Mouse (Mus musculus): Measurements from ENCODE around the gene Cd9.

Gene Cd9

DNA sequence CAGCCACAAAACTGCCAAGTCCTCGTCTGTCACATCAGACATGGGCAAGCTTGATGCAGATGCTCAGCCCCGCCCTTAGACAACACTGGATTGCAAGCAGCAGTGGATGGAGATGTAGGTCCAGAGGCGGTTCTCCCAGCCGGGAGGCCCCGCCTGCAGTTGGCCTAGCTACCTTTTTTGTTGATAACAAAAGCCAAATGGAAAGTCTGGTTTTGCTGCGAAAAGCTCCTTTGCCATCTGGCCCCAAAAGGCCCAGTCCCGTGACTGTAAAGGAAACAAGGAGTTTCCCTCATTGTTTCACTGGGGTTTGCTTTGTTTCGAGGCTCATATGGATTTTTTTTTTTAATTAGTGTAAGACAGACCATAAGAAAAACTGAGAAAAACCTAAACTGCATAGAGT lies 18.5 kb downstream of the Cd9 start:
- no peak for DNase-seq (ENCODE audit: low read depth)

DNA sequence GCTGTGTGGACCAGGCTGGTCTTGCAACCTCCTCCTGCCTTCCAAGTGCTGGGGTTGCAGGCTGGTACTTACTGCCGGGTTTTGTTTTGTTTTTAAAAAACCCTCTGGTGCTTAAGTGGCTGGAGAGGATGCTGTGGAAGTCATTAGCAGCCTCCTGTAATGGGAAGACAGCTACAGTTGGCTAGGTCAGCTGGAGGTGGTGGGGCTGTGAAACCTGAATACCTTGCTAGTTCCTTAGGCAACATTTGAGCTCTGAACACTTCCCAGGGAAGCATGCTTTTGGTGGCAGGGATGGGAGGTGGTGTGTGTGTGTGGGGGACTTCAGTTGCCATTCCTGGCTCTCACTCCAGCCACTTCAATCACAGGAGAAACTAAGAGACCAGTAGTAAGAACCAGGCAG lies 19.4 kb downstream of the Cd9 start:
- no peak for DNase-seq (ENCODE audit: low read depth)

DNA sequence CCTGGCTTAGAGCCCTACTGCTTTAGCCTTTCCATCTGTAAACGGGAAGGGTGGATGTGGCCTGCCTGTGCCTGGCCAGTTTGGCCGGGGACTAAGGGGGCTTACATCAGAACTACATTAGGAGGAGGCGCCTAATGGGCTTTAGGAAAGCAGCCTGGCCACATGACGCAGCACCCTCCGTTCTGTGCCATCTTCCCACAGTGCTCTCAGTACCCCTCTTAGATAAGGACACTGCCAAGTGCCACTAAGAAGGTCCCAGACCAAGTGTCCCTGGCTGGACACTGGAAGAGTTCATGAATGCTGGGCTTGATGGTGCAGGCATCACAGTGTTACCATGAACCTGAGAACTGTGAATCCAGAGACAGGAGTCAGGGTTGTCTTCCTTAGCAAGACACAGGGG lies 20.7 kb downstream of the Cd9 start:
- DNase-seq (ENCODE audit: low read depth): no peak

DNA sequence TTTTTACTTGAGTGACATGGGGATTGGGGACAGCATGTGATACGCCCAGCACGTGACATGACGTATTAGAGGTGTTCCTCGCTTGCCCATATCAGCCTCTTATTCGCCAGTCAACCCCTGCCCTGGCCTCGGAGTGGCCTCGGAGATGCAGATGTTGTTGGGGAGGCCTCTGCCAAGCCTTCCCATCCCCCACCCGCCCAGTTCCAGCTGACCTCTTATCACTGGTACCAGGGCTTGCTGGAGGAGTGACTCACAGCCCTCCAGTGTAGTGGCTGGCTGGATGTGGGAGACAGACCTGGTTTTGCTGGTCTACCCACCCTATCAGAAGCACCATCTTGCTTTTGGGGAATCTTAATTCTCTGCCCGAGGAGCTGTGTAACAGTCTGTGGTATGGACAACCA lies 21.3 kb downstream of the Cd9 start:
- DNase-seq (ENCODE audit: low read depth): peak; percentile 62

DNA sequence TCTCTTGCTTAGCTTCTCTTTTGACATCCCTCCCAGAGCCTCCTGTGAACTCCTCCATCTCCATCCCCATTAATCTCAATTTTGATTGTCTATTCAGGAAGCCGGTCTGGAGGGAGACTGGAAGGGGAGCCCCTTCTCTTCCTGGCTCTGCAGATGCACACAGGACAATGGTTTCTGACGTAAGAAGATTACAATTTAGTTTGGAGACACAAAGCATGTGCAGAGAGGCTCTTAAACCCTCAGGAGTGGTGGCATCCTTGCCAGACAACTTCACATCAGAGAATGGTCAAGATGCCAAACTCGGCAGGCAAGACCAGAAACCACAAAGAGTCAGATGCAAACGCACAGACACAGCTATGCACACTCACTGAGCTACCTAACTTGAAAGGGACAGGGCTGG lies 22.7 kb downstream of the Cd9 start:
- DNase-seq (ENCODE audit: low read depth): no peak

DNA sequence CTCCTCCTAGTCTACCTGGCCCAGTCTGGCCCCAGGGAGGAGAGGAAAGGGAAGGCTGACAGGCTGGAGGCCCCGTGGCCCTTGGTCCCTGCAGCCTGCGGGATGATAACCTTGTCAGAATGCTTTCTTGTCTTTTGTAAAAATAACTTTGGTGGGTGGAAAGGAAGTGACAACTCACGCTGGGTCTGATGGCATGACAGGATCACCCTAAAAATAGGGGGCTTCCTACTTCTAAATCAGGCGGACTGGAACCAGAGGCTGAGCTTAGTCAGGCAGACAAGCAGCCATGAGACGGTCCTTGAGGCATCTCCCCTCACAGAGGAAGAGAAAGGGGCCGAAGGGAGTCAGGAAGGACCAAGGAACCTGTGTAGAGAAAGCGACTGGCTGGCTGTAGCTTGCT lies 23.3 kb downstream of the Cd9 start:
- no peak for DNase-seq (ENCODE audit: low read depth)

DNA sequence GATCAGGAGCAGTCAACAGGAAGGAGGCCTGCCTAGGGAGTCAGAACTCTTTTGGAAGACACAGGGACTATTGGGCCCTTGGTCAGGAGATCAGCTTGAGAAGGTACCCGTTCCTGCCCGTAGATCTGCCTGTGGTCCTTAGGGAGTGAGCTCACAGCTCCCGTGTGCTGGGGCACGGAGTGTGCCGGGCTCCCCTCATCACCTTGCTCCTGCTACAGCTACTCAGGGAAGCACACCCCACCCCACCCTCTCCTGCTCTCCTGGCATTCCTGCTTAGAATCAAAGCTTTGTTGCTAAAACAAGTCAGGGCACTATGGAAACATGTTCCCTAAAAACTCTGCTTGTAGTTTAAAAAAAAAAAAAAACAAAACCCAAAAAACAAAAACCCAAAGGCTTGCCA lies 24.0 kb downstream of the Cd9 start:
- no peak for DNase-seq (ENCODE audit: low read depth)

DNA sequence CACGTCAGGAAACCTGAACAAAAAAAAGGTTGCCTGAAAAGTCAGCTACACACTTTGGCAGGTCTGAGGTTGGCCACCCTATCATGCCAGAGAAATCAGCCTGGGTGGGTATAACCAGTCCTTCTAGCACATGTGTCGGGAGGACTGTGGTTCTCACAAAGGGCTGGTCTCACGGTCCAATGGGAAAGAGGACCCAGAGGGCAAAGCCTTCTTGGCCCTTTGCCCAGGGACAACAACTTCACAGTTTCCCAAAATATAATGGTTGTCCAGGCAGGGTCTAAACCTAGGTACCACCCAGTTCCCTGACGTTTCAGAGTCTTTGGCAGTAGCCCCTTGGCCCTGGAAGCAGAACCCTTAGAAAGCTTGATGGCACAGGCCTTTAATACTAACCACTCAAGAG lies 25.4 kb downstream of the Cd9 start:
- DNase-seq (ENCODE audit: low read depth): no peak

DNA sequence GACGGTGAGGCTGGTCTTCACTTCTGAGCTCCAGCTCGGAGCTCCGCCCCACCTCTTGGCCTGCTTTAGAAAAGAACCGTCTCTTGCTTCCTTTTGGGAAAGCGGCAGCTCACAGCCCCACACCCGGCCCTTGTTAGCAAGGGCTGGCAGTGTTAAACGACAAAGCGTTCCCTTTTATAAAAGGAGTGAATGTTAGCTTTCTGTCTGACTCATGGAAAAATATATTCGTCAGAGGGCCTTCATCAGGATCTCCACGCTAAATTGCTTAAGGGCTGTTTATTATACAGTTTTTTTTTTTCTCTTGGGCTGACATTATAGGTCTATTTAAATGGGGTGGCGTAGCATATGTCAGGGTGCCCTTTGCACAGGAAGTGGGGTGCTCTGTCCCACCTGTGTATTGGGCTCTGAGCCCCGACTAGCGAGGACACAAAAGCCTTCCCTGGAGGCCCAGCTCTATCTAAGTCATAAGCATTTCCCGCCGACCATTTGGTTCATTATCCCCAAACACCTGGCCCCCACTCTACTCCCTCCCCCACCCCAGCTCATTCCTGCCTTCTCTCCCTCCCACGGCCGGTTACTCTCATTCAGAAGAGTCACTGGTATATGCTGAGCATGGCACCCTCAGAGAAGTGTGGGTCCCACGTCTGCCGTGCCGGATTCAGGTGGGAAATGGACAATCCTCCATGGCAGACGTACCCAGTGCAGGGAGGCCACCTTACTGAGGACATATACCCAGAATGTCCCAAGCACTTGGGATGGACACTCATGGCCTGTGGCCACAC lies 26.2 kb downstream of the Cd9 start:
- peak; percentile 89 for DNase-seq (ENCODE audit: low read depth)

DNA sequence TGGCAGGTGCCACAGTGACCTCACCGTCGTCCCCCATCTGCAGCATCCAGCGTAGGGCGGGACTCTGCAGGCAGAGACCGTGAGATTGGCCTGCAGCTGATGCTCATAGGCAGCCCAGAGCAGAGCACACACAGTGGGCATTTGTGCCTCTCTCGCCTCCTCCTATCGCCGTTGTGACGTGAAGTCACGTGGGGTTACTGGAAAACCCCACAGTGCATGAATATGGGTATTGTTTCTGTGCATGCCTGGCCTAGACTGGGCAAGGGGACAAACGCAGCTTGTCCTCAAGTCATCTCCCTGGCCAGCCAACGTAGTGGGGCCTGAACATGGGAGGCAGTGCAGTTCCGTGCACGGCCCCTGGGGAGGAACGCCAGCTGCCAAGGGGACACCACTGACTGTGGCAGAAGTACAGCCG lies 27.3 kb downstream of the Cd9 start:
- DNase-seq (ENCODE audit: low read depth): no peak

DNA sequence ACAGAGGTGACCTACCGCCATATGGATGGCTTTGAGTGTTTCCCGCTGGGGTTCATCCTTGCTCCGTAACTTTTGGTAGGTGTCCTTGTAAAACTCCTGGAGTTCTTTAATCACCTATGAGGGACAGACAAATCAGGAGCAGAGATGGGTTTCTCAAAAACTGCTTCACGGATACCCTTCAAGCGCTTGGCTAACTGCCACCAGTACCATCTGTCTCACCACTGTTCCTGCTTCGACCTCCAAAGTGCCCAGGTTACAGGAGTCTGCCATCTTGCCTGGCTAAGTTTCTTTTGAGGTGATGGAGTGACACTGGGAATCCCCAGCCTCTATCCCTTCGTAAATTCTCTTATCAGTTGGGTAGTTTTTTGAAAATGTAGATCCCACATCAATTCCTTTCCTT lies 32.3 kb downstream of the Cd9 start:
- no peak for DNase-seq (ENCODE audit: low read depth)

DNA sequence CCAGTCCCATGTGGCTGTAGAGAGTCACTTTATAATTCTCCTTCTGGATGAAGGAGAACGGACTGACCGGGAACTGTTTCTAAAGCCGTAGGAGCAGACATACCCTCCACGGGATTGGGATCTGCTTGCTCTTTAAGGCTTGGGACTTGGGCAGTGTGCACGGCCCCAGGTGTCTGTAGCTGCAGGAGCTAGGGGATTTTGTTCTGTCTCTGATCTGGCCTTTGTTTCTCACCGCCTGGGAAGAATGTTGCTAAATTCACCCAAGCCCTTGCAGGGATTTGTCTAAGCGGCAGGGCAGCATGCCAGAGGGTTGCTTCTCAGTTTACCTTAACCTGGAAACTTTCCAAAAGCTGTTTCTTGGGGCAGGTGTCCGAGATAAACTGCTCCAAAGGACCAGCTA lies 32.8 kb downstream of the Cd9 start:
- DNase-seq (ENCODE audit: low read depth): no peak

DNA sequence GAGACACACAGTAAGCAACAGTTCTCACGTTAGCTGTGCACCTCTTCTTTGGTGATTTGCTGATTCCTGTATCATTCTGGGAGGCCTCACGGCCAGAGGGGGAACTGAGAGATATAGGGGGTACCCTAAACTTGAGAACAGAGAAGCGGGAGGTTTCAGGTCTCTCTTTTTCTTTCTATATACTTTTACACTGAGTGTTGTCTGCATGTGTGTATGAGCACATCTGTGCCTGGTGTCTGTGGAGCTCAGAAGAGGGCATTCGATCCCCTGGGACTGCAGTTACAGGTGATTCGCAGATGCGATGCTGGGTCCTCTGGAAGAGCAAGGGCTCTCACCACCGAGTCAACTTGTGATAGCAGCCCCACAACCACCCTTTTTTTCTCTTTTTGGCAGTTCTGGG lies 33.3 kb downstream of the Cd9 start:
- no peak for DNase-seq (ENCODE audit: low read depth)

DNA sequence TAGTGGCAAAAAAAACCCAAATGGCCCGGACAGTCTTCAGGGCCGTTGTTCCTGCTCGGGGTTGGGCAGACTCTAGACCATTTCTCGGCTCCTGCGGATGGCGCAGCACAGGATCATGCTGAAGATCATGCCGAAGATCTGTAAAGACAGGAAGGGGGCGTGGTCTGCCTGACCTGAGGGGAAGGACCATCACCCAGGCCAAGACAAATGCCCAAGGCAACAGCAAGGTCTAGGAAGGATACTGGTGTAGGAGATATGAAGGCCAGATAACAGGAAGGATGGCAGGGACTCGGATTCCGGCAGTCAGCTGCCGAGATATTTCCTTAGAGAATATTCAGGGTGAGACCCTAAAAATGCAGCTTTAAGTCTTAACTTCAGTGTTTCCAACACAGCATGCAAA lies 34.0 kb downstream of the Cd9 start:
- DNase-seq (ENCODE audit: low read depth): no peak

DNA sequence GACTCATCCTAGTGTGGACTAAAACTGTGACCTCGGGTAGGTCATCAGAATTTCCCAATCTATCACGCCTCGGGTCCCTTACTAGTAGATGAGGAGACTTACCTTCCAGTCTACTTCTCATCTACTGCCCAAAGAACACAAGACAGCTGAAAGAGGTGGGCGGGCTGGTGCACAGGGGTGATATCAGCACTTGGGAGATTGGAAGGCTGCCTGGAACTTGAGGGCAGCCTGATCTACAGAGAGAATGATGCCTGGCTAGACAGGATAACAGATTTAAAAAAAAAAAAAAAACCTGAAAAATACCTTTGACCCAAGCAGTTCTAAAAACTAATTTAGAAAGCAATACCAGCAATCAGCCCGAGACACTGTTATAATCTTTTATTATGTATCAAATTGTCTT lies 34.7 kb downstream of the Cd9 start:
- DNase-seq (ENCODE audit: low read depth): no peak

DNA sequence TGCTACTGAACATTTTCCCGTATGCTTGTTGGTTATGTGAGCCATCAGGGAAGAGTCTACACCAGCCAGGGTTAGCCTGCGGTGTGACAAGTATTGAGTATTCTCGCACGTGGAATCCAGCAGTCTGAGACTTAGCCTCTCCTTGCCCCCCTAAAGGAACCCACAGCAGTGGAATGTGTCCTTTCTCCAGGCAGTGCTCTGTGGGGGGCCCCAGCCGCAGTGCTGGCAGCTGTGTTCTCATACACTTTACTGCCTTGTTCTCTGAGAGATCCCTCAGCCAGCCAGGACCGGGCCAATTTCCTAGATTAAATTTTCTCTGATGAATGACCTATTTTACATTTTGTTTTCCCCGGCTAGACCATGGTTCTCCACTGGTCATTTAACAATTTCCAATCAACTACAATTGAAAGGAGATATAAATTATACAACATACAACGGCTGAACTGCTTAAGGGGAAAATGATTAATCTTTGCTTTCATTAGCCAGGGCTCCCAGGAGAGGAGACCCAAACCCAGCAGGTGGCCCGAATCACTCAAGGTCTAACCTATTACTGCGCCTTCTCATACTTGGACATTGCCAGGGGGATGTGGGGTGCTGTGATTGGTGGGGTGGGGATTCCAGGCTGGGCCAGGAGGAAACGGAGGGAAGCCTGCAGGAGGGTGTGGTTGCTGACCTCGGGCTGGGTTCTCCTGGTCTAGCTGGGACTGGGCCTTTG lies 38.6 kb downstream of the Cd9 start:
- DNase-seq (ENCODE audit: low read depth): no peak

DNA sequence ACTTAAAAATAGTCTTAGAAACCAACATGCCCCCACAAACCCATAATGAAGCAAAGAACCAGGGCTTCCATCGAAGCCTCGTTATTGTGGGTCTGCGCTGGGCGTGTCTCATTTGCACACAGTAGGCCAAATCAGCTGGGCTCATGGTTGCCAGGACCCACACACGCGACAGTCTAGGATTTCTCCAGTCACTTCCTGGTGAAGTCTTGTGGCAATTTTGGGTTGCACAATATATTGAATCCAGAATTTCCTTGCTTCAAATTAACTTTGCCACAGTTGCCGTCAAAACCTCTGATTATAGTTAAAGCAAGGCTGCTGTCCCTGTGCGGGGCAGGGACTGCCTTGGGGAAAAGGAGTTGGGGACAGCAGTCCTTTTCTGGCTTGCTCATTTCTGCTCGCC lies 39.9 kb downstream of the Cd9 start:
- no peak for DNase-seq (ENCODE audit: low read depth)

DNA sequence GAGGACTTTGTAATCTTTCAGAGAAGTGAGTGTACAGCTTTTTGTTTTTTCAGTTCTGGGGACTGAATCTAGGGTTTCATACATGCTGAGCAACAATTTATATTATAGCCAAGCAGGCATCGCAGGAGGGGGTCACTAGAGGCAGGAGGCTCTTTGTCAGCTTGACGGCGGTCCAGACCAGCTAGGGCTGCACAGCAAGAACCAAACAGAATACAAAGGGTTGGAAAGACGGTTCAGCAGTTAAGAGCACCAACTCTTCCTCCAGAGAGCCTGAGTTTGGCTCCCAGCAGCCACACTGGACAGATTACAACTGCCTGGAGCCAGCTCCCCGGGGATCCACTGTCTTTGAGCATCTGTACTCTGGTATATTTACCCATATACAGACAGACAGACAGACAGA lies 40.3 kb downstream of the Cd9 start:
- no peak for DNase-seq (ENCODE audit: low read depth)

DNA sequence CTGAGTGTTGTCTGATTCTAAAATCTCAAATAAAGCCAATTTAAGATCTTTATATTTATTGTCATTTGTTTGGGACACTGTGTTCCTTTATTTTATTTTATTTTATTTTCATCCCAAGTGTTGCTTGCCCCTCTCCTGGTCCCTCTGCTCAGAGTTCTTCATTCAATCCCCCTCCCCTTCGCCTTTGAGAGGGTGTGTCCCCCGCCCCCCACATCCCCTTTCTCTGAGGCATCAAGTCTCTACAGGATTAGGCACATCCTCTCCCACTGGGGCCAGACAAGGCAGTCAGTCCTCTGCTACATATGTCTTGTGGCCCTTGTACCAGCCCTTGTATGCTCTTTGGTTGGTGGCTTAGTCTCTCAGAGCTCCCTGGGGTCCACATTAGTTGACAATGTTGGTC lies 46.9 kb downstream of the Cd9 start:
- no peak for DNase-seq (ENCODE audit: low read depth)

DNA sequence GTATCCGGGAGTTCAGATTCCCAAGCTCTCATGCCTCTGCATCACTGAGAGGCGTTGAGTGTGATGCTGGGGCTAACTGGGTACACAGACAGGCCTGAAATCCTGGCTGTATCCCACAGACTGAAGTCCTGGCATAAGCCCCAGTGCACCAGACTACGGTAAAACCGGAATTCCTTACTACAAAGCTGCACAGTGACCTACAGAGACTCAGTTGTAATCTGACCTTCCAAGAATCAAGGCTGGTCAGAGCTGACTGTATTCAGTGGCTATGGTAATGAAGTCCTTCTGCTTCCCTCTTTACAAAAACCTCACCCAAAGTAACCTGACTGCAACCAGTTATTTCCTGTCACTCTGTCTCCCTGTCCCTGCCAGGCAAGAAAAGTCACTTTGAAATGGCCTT lies 47.4 kb downstream of the Cd9 start:
- DNase-seq (ENCODE audit: low read depth): peak; percentile 70

DNA sequence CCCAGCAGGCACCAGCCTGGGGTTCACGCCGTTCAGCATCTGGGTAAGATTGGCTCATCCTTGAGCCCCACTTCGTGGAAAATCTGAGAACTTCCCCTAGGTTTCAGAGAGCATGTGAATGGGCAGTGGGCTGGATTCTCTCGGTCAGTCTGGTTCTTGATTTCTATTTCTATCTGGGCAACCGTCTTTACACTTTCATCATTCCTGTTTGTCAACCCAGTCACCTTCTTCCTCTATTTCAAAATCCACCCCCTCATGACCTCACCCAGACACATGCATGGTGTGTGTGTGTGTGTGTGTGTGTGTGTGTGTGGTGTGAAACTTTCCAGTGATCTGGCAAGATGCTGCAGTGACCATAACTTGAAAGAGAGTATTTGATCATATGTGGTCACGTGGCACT lies 49.2 kb downstream of the Cd9 start:
- no peak for DNase-seq (ENCODE audit: low read depth)

DNA sequence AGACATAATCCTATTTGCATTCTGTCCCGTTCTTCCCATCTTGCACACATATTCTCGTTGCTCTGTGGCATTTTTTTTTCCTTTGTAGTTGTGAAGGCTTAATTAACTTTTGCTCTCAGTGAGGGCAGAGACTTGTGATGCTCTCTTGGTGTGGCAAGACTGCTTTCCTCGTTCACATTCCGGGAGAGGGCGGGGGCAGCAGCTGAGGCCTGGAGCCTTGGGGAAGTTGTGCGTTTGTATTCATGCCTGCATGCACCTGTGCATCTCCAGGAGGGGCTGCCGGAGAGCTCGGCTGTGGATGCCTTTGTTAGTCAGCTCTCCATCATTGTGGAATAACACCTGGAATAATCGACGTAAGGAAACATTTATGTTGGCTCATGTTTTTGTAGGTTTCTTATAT lies 52.0 kb downstream of the Cd9 start:
- DNase-seq (ENCODE audit: low read depth): no peak

DNA sequence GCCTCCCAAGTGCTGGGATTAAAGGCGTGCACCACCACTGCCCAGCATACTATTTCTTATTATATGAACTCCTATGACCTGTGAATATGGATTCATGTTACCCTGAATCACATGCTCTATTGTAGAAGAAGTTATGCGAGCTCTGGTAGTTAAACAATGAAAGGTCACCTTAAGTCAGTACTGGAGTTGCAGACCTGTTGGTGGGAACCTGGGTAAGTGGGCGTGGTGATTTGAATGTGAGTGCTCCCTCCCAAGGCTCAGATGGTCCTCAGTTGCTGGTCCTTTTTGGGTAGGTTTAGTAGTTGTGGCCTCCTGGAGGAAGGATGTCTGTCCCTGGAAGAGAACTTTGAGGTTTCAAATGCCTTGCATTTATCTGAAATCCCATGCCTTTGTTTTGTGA lies 57.8 kb downstream of the Cd9 start:
- no peak for DNase-seq (ENCODE audit: low read depth)

Measured in NIH3T3 (cell line).